Mouse (Mus musculus) CD4-positive, CD25-positive, alpha-beta regulatory T cell, adult 2 months (primary cell): ENCODE data around the gene Ttyh2.

Experiments
- DNase-seq: peaks from one replicate; pipeline ENCODE4 v3.0.0-alpha.2; 2012; ENCODE audit warnings: low read depth, low spot score

Gene Ttyh2

GRCm38 (mm10) chr11:114764820-114765818 lies 89.9 kb downstream of the Ttyh2 start, which contains the start of gene Kif19a:
Gene Kif19a (plus strand): TSS chr11:114765388.
- DNase-seq, result peak; percentile 37

- no peak for DNase-seq
Observed at GRCm38 (mm10) chr11:114769911-114770310, 94.7 kb downstream of the Ttyh2 start.
